Mouse (Mus musculus) stomach, embryonic 16.5 days (tissue): Measurements from ENCODE around the gene Pigz. TPM values are rescaled to one million over a fixed set of nuclear protein-coding genes. Genes with fewer than 3 reads are reported as not detected.

ENCODE experiments used
- ATAC-seq: fragments of 200-750 bp; cut with Nextera tagmentation; 2 replicates; pipeline ENCODE4 v1.8.0; 2017; ENCODE audit warnings: moderate number of reproducible peaks, moderate TSS enrichment; ENCODE audit not compliant: insufficient read depth, low FRiP score
- H3K27ac ChIP-seq: fragments of 300-500 bp; sonication (generic); 2 replicates; pipeline ENCODE4 v1.5.1; 2014; ENCODE audit warnings: low read length
- H3K27me3 ChIP-seq: fragments of 300-500 bp; sonication (generic); 2 replicates; pipeline ENCODE4 v1.6.1; 2014; ENCODE audit warnings: low read length, control low read depth, mixed read lengths; ENCODE audit not compliant: control insufficient read depth, insufficient read depth
- H3K36me3 ChIP-seq: fragments of 300-500 bp; sonication (generic); 2 replicates; pipeline ENCODE4 v1.6.1; 2014; ENCODE audit warnings: low read length; ENCODE audit not compliant: control insufficient read depth, insufficient read depth
- H3K4me1 ChIP-seq: fragments of 300-500 bp; sonication (generic); 2 replicates; pipeline ENCODE4 v1.6.1; 2014; ENCODE audit warnings: low read length, control low read depth, mixed read lengths; ENCODE audit not compliant: control insufficient read depth, insufficient read depth
- H3K4me2 ChIP-seq: fragments of 300-500 bp; sonication (generic); 2 replicates; pipeline ENCODE4 v1.6.1; 2014; ENCODE audit warnings: low read depth, low read length, mixed read lengths
- H3K4me3 ChIP-seq: fragments of 300-500 bp; sonication (generic); replicated peaks from 2 replicates; pipeline ENCODE4 v1.5.1; 2014; ENCODE audit warnings: mild to moderate bottlenecking, low read length
- H3K9ac ChIP-seq: fragments of 300-500 bp; sonication (generic); 2 replicates; pipeline ENCODE4 v1.6.1; 2014; ENCODE audit warnings: low read length
- H3K9me3 ChIP-seq: fragments of 300-500 bp; sonication (generic); replicated peaks from 2 replicates; pipeline ENCODE4 v1.6.1; 2016; ENCODE audit warnings: low read length, control low read depth; ENCODE audit not compliant: control insufficient read depth
- WGBS: fragments of 180-500 bp; shearing (Covaris S2); extraction: QIAGEN DNeasy Blood & Tissue Kit; methylation state at CpG from one replicate; pipeline ENCODE4 v1.1.7; 2014; 5-methylcytosine and 5-hydroxymethylcytosine counted together
- polyA plus RNA-seq: library from polyadenylated mRNA; unstranded; fragments of >200 nt; fragmentation: Nextera tagmentation; extraction: Ambion mirVana; gene quantifications from 2 replicates; pipeline ENCODE4 v1.2.1, GENCODE M21; 2015

Gene Pigz
- polyA plus RNA-seq, result 0.96 and 1.5 TPM in 2 replicates

- H3K4me1 ChIP-seq, result peaks cover 19% of the 10 kb centered on the region
- no peaks in the 10 kb centered on the region for H3K36me3 ChIP-seq
- H3K4me3 ChIP-seq, result peak within 1 kb of the TSS; percentile 51
- no peak; the same call in 1 of the 2 replicates for ATAC-seq
- peaks cover 26% of the 10 kb centered on the region; the same call in 1 of the 2 replicates for H3K27me3 ChIP-seq
- peak within 1 kb of the TSS; percentile 62 for H3K9ac ChIP-seq
- WGBS, result 11% methylated on average over 42 of the region's 42 CpGs
- H3K4me2 ChIP-seq, result peak within 1 kb of the TSS; percentile 73
- no peaks in the 10 kb centered on the region for H3K9me3 ChIP-seq
- peak within 1 kb of the TSS; percentile 54 for H3K27ac ChIP-seq
These were observed at the start of gene Pigz for GRCm38 (mm10) chr16:31933751-31934549. Pigz (plus strand) TSS chr16:31933851.

DNA sequence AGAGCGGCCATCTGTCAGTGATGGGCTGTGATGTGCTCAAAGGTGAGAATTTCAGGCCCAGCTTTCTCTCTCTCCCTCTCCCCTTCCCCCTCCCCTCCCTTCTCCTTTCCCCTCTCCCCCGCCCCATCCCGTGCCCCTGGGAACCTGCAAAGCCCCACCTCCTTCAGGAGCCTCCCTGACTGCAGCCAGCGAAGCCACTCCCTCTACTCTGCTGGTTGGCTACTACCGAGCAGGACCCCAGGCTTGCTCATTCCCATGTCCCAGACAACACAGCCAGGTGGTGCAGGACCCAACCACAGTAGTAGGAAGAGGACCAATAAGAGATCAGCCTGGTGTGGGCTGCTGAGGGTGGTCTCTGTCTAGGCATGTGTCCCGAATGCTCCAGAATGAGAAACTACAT, 49.7 kb upstream of the Pigz start:
- no peaks in the 10 kb centered on the region for H3K9me3 ChIP-seq
- ATAC-seq, result no peak
- H3K4me3 ChIP-seq, result no peak overlapping the region
- peaks cover 7% of the 10 kb centered on the region for H3K4me1 ChIP-seq
- no peak overlapping the region for H3K27ac ChIP-seq
- no peaks in the 10 kb centered on the region for H3K36me3 ChIP-seq
- H3K27me3 ChIP-seq, result no peaks in the 10 kb centered on the region
- 16% methylated on average over 6 of the region's 6 CpGs for WGBS
- no peak overlapping the region; the same call in 1 of the 2 replicates for H3K9ac ChIP-seq
- peak overlapping the region; percentile 10 for H3K4me2 ChIP-seq

DNA sequence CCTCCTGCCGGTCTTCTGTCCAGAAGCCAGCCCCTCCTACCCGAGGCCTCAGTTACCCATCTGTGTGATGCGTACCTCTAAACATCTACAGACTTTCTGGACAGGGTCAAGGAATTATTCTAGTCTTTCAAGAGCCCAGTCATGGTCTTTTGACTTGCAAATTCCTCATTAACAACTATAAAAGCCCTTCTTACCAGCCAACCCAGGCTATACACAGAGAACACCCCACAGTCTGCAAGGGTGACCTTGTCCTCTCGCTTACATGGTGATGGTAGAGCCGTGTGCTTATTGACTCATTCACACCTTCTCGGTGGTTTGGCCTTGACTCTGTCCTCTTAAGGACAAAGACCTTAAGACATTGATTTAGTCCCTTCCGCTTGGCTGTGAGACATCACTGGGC, 42.7 kb upstream of the Pigz start:
- no peak overlapping the region for H3K4me3 ChIP-seq
- H3K27ac ChIP-seq, result no peak overlapping the region
- H3K9me3 ChIP-seq, result no peaks in the 10 kb centered on the region
- H3K9ac ChIP-seq, result no peak overlapping the region
- WGBS, result 74% methylated on average over 7 of the region's 7 CpGs
- H3K36me3 ChIP-seq, result no peaks in the 10 kb centered on the region
- no peak overlapping the region for H3K4me2 ChIP-seq
- H3K4me1 ChIP-seq, result no peaks in the 10 kb centered on the region
- H3K27me3 ChIP-seq, result no peaks in the 10 kb centered on the region
- no peak for ATAC-seq

- no peak for ATAC-seq
- Histone ChIP-seq H3K27ac (no peak overlapping the region), H3K4me1 (0 out of 2 replicates have a peak, but pooled peaks cover 4% of the 10 kb centered on the region), H3K9me3 (no peaks in the 10 kb centered on the region), H3K4me3 (no peak overlapping the region), H3K9ac (no peak overlapping the region), H3K4me2 (no peak overlapping the region), H3K36me3 (no peaks in the 10 kb centered on the region), H3K27me3 (no peaks in the 10 kb centered on the region)
- 71% methylated on average over 5 of the region's 5 CpGs for WGBS
These were observed 40.1 kb upstream of the Pigz start for GRCm38 (mm10) chr16:31893396-31894141.

- Histone ChIP-seq H3K4me2 (peak overlapping the region; percentile 53), H3K4me1 (0 out of 2 replicates have a peak, but pooled peaks cover 4% of the 10 kb centered on the region), H3K4me3 (peak overlapping the region; percentile 14), H3K27me3 (no peaks in the 10 kb centered on the region), H3K9me3 (peaks cover 4% of the 10 kb centered on the region; the same call in 1 of the 2 replicates), H3K9ac (peak overlapping the region; percentile 14), H3K27ac (no peak overlapping the region), H3K36me3 (no peaks in the 10 kb centered on the region)
- WGBS, result 13% methylated on average over 29 of the region's 29 CpGs
- peak; percentile 63; the same call in 1 of the 2 replicates for ATAC-seq
These were observed 36.5 kb upstream of the Pigz start for GRCm38 (mm10) chr16:31896971-31897774.

GRCm38 (mm10) chr16:31898546-31899326, 34.9 kb upstream of the Pigz start:
- whole genome bisulfite sequencing, result 74% methylated on average over 18 of the region's 18 CpGs
- ATAC-seq, result no peak
- Histone ChIP-seq H3K36me3 (no peaks in the 10 kb centered on the region), H3K4me2 (no peak overlapping the region), H3K9me3 (peaks cover 4% of the 10 kb centered on the region; the same call in 1 of the 2 replicates), H3K4me3 (no peak overlapping the region), H3K9ac (no peak overlapping the region), H3K4me1 (0 out of 2 replicates have a peak, but pooled peaks cover 4% of the 10 kb centered on the region), H3K27me3 (no peaks in the 10 kb centered on the region), H3K27ac (no peak overlapping the region)

DNA sequence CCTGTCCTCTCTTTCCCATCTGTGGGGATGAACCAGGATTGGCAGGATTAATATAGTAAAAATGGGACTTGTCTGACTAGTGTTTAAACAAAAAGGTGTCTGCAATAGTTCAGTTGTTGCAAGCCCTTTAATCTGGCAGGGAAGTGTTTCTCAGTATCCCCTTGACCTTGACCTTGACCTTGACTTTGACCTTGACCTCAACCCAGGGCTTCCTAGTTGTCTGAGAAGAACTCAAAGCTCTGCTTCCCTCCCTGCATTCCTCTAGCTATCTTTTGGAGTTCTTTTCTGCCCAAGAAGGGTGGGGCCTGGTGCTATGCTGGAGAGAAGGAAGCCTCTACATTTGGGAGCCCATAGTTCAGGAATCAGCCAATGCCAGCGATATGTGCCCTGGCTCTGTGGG, 31.8 kb upstream of the Pigz start:
- Histone ChIP-seq H3K4me2 (no peak overlapping the region), H3K9ac (no peak overlapping the region), H3K4me1 (0 out of 2 replicates have a peak, but pooled peaks cover 3% of the 10 kb centered on the region), H3K27me3 (no peaks in the 10 kb centered on the region; the same call in 1 of the 2 replicates), H3K9me3 (peaks cover 4% of the 10 kb centered on the region; the same call in 1 of the 2 replicates), H3K27ac (no peak overlapping the region), H3K4me3 (no peak overlapping the region), H3K36me3 (no peaks in the 10 kb centered on the region)
- 82% methylated on average over 1 of the region's 1 CpGs for WGBS
- no peak for ATAC-seq

DNA sequence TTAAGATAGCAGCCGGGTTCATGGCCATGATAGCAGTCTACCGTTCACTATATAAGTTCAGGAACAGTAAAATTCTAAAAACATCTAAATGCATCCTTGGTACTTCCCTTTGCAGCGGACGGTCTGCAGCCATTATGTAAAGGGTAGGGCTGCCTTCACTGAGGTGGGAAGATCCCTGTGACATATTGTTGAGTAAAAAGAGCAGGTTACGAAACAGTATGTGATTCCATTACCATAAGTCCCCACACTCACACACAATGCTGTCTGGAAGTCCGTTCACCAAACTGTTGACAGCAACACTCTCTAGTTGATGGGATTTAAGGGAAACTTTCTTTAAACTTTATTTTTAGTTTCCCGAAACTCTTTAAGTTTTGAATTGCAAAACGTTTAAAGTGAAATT, 30.4 kb upstream of the Pigz start:
- 83% methylated on average over 8 of the region's 8 CpGs for WGBS
- no peak overlapping the region for H3K4me3 ChIP-seq
- no peak overlapping the region for H3K4me2 ChIP-seq
- no peaks in the 10 kb centered on the region for H3K36me3 ChIP-seq
- ATAC-seq, result no peak
- H3K9ac ChIP-seq, result no peak overlapping the region
- H3K4me1 ChIP-seq, result no peaks in the 10 kb centered on the region
- peaks cover 4% of the 10 kb centered on the region; the same call in 1 of the 2 replicates for H3K9me3 ChIP-seq
- no peaks in the 10 kb centered on the region; the same call in 1 of the 2 replicates for H3K27me3 ChIP-seq
- no peak overlapping the region for H3K27ac ChIP-seq
